Mouse (Mus musculus) MEL (cell line): ENCODE measurements around the gene Aak1. TPM values are rescaled to one million over a fixed set of nuclear protein-coding genes. Genes with fewer than 3 reads are reported as not detected.

Source experiments
- DNase-seq: peaks from one replicate; pipeline ENCODE4 v3.0.0; 2011; ENCODE audit warnings: low read depth, low spot score
- H3K27ac ChIP-seq: 2 replicates; pipeline ENCODE4 v1.5.1; 2012; ENCODE audit warnings: low read depth, mild to moderate bottlenecking, control low read depth, low read length, moderate library complexity; ENCODE audit not compliant: control insufficient read depth
- H3K27me3 ChIP-seq, 2 experiments: fragments of 150-350 bp in 1 of 2; sonication (generic) in 1 of 2; 2 replicates each; pipeline ENCODE4 v1.6.1; 2012; ENCODE audit warnings: low read length in 2 of 2, mild to moderate bottlenecking in 2 of 2, improper control_type of control experiment in 1 of 2, moderate library complexity in 1 of 2; ENCODE audit not compliant: insufficient read depth in 2 of 2, control insufficient read depth in 1 of 2
- H3K36me3 ChIP-seq, 2 experiments: 2 replicates each; pipeline ENCODE4 v1.6.1; 2012 to 2014; ENCODE audit warnings: low read length in 2 of 2, improper control_type of control experiment in 1 of 2, inconsistent platforms in 1 of 2, mild to moderate bottlenecking in 1 of 2; ENCODE audit not compliant: insufficient read depth in 2 of 2, control insufficient read depth in 1 of 2
- H3K4me1 ChIP-seq, 2 experiments: fragments of 150-350 bp in 1 of 2; sonication (generic) in 1 of 2; 2 replicates each; pipeline ENCODE4 v1.6.1; 2012; ENCODE audit warnings: low read length in 2 of 2, improper control_type of control experiment in 1 of 2, mild to moderate bottlenecking in 1 of 2; ENCODE audit not compliant: insufficient read depth in 2 of 2, control insufficient read depth in 1 of 2
- H3K4me3 ChIP-seq, 2 experiments: fragments of 150-350 bp in 1 of 2; sonication (generic) in 1 of 2; 2 replicates each; pipeline ENCODE4 v1.5.1; 2012; ENCODE audit warnings: low read depth in 2 of 2, low read length in 2 of 2, mild to moderate bottlenecking in 2 of 2, moderate library complexity in 2 of 2, control low read depth in 1 of 2, improper control_type of control experiment in 1 of 2; ENCODE audit not compliant: control insufficient read depth in 1 of 2, insufficient read depth in 1 of 2
- H3K79me2 ChIP-seq: 2 replicates; pipeline ENCODE4 v1.6.1; 2012; ENCODE audit warnings: mild to moderate bottlenecking, low read length, moderate library complexity; ENCODE audit not compliant: control insufficient read depth, poor library complexity, insufficient read depth
- H3K9ac ChIP-seq: 2 replicates; pipeline ENCODE4 v1.6.1; 2012; ENCODE audit warnings: low read depth, mild to moderate bottlenecking, control low read depth, low read length, moderate library complexity; ENCODE audit not compliant: control insufficient read depth, poor library complexity, severe bottlenecking
- H3K9me3 ChIP-seq: fragments of 150-350 bp; sonication (generic); replicated peaks from 2 replicates; pipeline ENCODE4 v1.6.1; 2012; ENCODE audit warnings: mild to moderate bottlenecking, low read length, improper control_type of control experiment, moderate library complexity; ENCODE audit not compliant: insufficient read depth
- CHD1 ChIP-seq: IDR thresholded peaks from 2 replicates; pipeline ENCODE4 v1.6.1; 2012; ENCODE audit warnings: low read depth, mild to moderate bottlenecking, inconsistent platforms, low read length, improper control_type of control experiment
- CHD2 ChIP-seq: IDR thresholded peaks from 2 replicates; pipeline ENCODE4 v1.6.1; 2011; ENCODE audit warnings: low read length, improper control_type of control experiment
- ELF1 ChIP-seq: IDR thresholded peaks from 2 replicates; pipeline ENCODE4 v1.6.1; 2014; ENCODE audit warnings: low read depth, mild to moderate bottlenecking, inconsistent platforms, low read length, improper control_type of control experiment, moderate library complexity
- EP300 ChIP-seq, 2 experiments: IDR thresholded peaks; 2 replicates each; pipeline ENCODE4 v1.6.1; 2011; ENCODE audit warnings: improper control_type of control experiment in 2 of 2, low read length in 2 of 2, low read depth in 1 of 2, mild to moderate bottlenecking in 1 of 2
- ETS1 ChIP-seq: IDR thresholded peaks from 2 replicates; pipeline ENCODE4 v1.6.1; 2012; ENCODE audit warnings: low read depth, mild to moderate bottlenecking, inconsistent platforms, low read length, improper control_type of control experiment, moderate library complexity
- GATA1 ChIP-seq: IDR thresholded peaks from 2 replicates; pipeline ENCODE4 v1.6.1; 2011; ENCODE audit warnings: low read depth, low read length, improper control_type of control experiment
- KAT2A ChIP-seq: conservative IDR thresholded peaks from 2 replicates; pipeline ENCODE4 v1.6.1; 2012; ENCODE audit warnings: low read depth, low read length, improper control_type of control experiment, inconsistent platforms
- MAFK ChIP-seq: IDR thresholded peaks from 2 replicates; pipeline ENCODE4 v1.6.1; 2011; ENCODE audit warnings: low read depth, mild to moderate bottlenecking, low read length, improper control_type of control experiment, borderline replicate concordance
- MAZ ChIP-seq: IDR thresholded peaks from 2 replicates; pipeline ENCODE4 v1.6.1; 2012; ENCODE audit warnings: low read depth, mild to moderate bottlenecking, inconsistent platforms, low read length, improper control_type of control experiment
- MYB ChIP-seq: IDR thresholded peaks from 2 replicates; pipeline ENCODE4 v1.6.1; 2011; ENCODE audit warnings: mild to moderate bottlenecking, low read depth, low read length, improper control_type of control experiment
- NELFE ChIP-seq: IDR thresholded peaks from 2 replicates; pipeline ENCODE4 v1.6.1; 2011; ENCODE audit warnings: low read depth, low read length, improper control_type of control experiment
- NRF1 ChIP-seq: IDR thresholded peaks from 2 replicates; pipeline ENCODE4 v1.6.1; 2014; ENCODE audit warnings: low read depth, mild to moderate bottlenecking, inconsistent platforms, low read length, improper control_type of control experiment, moderate library complexity; ENCODE audit not compliant: poor library complexity, insufficient read depth, severe bottlenecking
- SIN3A ChIP-seq: IDR thresholded peaks from 2 replicates; pipeline ENCODE4 v1.6.1; 2012; ENCODE audit warnings: low read length, improper control_type of control experiment, inconsistent platforms
- UBTF ChIP-seq: IDR thresholded peaks from 2 replicates; pipeline ENCODE4 v1.6.1; 2012; ENCODE audit warnings: low read depth, mild to moderate bottlenecking, inconsistent platforms, low read length, improper control_type of control experiment, moderate library complexity, borderline replicate concordance; ENCODE audit not compliant: insufficient read depth
- USF2 ChIP-seq, 2 experiments: IDR thresholded peaks; 2 replicates each; pipeline ENCODE4 v1.6.1; 2011 to 2012; ENCODE audit warnings: improper control_type of control experiment in 2 of 2, low read length in 2 of 2, borderline replicate concordance in 1 of 2, inconsistent platforms in 1 of 2, low read depth in 1 of 2, mild to moderate bottlenecking in 1 of 2; ENCODE audit not compliant: insufficient read depth in 1 of 2
- ZMIZ1 ChIP-seq: IDR thresholded peaks from 2 replicates; pipeline ENCODE4 v1.6.1; 2012; ENCODE audit warnings: low read depth, mild to moderate bottlenecking, inconsistent platforms, low read length, improper control_type of control experiment, moderate library complexity
- polyA plus RNA-seq, 2 experiments: library from polyadenylated mRNA; stranded (reverse) in 1 of 2; unstranded in 1 of 2; fragments of >175 nt in 1 of 2; fragments of >200 nt in 1 of 2; gene quantifications; 2 replicates each; pipeline versions ENCODE4 v1.2.1 to v1.2.4; 2012; ENCODE audit warnings: low replicate concordance in 2 of 2, low read depth in 1 of 2; ENCODE audit not compliant: insufficient read length in 2 of 2, insufficient read depth in 1 of 2, missing spikeins in 1 of 2
- total RNA-seq: library from RNA; depleted of rRNA; stranded (reverse); fragments of 300-350 nt; gene quantifications from 2 replicates; pipeline ENCODE4 v1.2.3, GENCODE M21; 2012

Gene Aak1
- total and polyA plus RNA-seq, 3 experiments = 6.4 to 353 (median 25.4) TPM

DNA sequence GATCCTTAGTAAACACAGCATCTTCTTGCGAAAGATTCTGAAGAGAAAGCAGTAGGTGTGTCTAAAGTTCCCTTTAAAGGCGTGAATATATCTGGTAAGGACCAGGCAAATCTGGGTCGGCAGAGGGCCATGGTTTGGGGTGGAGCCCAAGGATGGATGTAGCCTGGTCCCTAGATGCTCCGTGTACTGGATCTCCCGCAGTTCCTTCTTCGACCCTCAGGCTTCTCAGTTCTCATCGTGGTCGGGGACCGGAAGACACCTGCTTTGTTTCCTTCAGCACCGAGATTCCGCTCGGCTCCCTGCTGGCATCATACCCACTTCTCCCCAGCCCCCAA, 770 bp upstream of the Aak1 start:
- H3K27me3 ChIP-seq = no peaks in the 10 kb centered on the region
- peaks cover 10 to 31% of the 10 kb centered on the region in 2 experiments for H3K4me1 ChIP-seq
- peaks cover 0 to 39% of the 10 kb centered on the region in 2 experiments; a peak in 2 of 4 replicates for H3K36me3 ChIP-seq
- H3K79me2 ChIP-seq = peaks cover 32% of the 10 kb centered on the region
- peak overlapping the region; percentile 81 to 95 for H3K4me3 ChIP-seq
- no peak overlapping the region for H3K27ac ChIP-seq
- no peaks in the 10 kb centered on the region for H3K9me3 ChIP-seq
- no peak for DNase-seq
- H3K9ac ChIP-seq = peak overlapping the region; percentile 91
- TF ChIP-seq NRF1 = no peak
- no peak for TF ChIP-seq NELFE

- H3K27me3 ChIP-seq = no peaks in the 10 kb centered on the region
- H3K79me2 ChIP-seq = peaks cover 34% of the 10 kb centered on the region
- peak overlapping the region; percentile 99 for H3K27ac ChIP-seq
- TF ChIP-seq EP300 (IDR thresholded peaks at IDR 0.05; ENCODE audit: low read depth in 1 of 2, low read length in 2 of 2) = no peak
- TF ChIP-seq MAZ = no peak
- TF ChIP-seq CHD1 = no peak
- TF ChIP-seq MYB = no peak
- 0 out of 2 replicates have a peak, but pooled peaks have one; percentile 63 for TF ChIP-seq UBTF
- TF ChIP-seq SIN3A = peak; percentile 33; the same call in 1 of the 2 replicates
- peaks cover 10 to 25% of the 10 kb centered on the region in 2 experiments for H3K4me1 ChIP-seq
- H3K36me3 ChIP-seq = peaks cover 0 to 35% of the 10 kb centered on the region in 2 experiments; a peak in 2 of 4 replicates
- peak; percentile 60 for DNase-seq
- H3K4me3 ChIP-seq = peak overlapping the region; percentile 81 to 95
- peak overlapping the region; percentile 91 for H3K9ac ChIP-seq
- no peaks in the 10 kb centered on the region for H3K9me3 ChIP-seq
Observed at GRCm38 (mm10) chr6:86849692-86850445, 552 bp downstream of the Aak1 start.

DNA sequence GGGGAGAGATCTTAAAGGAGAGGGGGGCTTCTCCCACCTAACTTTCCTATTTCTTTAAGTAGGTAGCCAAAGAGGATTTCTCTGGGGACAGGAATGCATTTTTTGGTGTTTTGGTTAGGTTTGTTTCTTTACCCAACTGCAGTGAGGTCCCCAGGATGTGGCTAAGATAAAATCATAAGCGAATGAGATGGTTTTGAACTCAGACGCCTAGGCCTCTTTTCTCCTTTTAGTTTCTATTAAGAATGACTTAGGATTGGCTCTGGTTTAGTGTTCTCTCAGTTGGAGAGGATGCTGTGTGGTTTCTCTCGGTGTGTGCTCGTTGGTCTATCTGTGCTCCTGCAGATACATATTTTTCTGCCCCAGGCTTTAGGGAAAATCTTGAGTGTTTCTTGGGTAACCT, 1.3 kb downstream of the Aak1 start:
- peaks cover 34% of the 10 kb centered on the region for H3K79me2 ChIP-seq
- TF ChIP-seq ZMIZ1 (no peak), KAT2A (no peak), ETS1 (peak; percentile 43; the same call in 1 of the 2 replicates), USF2 (IDR thresholded peaks at IDR 0.05; ENCODE audit: borderline replicate concordance in 1 of 2, insufficient read depth in 1 of 2, low read depth in 1 of 2, low read length in 2 of 2) (no peak), CHD2 (no peak), MAFK (no peak), SIN3A (peak; percentile 34; the same call in 1 of the 2 replicates), ELF1 (no peak), GATA1 (peak; percentile 74)
- peak overlapping the region; percentile 99 for H3K27ac ChIP-seq
- peaks cover 10 to 25% of the 10 kb centered on the region in 2 experiments for H3K4me1 ChIP-seq
- H3K9ac ChIP-seq = peak overlapping the region; percentile 91
- no peaks in the 10 kb centered on the region for H3K27me3 ChIP-seq
- H3K36me3 ChIP-seq = peaks cover 0 to 35% of the 10 kb centered on the region in 2 experiments; a peak in 2 of 4 replicates
- DNase-seq = peak; percentile 74
- H3K9me3 ChIP-seq = no peaks in the 10 kb centered on the region
- peak overlapping the region; percentile 81 to 95 for H3K4me3 ChIP-seq
